Mouse (Mus musculus) T-cell, adult 2 months (primary cell): Measurements from ENCODE around the gene Hist1h2ab.
A peak's percentile ranks its signal among the peaks of the same experiment; 100 is the strongest.

Source experiments
- DNase-seq: peaks from one replicate; pipeline ENCODE4 v3.0.0; 2022; ENCODE audit warnings: low spot score

The Hist1h2ab gene

DNA sequence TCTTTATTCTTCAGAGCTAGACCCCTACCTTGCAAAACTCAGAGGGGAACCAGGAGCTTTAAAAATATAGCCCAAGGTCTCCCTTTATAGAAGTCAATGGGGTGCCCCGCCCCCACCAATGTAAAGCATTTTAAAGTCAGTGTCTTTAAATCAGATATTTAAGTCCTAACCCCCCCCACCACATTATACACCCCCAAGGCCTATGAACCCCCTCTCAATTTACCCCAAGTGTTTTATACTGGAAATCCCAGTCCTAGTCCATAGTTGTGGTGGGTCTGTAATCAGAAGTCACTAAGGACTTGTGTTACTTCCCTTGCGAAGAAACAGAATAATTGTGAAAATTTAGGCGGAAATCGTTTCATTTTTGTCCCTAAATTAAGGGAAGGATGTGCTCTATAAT lies 12.9 kb upstream of the Hist1h2ab start:
- DNase-seq: no peak

GRCm38 (mm10) chr13:23738677-23739068 lies 12.3 kb upstream of the Hist1h2ab start, which contains the start of gene Hist1h1c:
Gene Hist1h1c (plus strand): TSS chr13:23738808.
- peak; percentile 92 for DNase-seq

GRCm38 (mm10) chr13:23739069-23739921 lies 11.6 kb upstream of the Hist1h2ab start:
- DNase-seq: peak; percentile 93

DNA sequence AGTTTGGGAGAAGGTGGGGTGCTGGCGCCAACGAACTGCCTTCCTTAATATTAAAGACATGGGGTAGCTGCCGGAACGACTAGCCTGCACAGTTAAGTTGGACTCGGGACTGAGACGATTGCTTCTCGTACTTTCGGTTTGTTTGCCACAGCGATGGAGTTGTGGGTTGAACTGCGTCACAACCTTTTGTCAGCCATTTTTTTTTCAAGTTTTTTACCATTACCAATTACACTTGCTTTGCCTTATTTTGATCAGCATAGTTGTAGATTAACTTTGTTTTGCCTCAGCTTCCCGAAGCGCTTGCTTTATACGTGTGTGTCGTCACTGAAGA lies 11.0 kb upstream of the Hist1h2ab start:
- no peak for DNase-seq

DNA sequence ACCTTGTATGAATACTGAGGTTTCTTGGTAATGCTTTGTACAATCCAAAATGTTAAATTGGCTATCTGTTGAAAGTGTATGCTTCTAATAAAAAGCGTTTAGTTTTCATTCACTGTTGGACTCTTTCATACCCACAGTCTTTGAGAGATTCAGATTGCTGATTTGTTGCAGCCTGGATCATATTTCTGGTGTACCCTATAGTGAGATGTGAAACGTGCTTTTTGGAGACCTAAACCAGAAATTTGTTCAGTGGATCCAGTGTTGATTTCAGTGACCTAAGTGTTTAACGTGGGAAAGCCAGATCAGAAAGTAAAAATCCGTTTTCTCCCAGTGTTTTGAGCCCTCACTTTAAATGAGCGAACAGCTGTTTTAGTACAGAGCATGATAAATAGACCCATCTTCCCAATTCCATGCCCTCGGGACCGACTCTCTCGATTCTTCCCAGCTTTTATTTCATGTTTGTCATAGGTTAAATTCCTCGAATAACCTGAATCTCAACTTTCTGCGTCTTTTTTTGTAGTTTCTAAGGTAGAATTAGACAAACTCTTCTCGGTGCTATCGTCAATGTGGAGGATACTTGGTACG lies 10.6 kb upstream of the Hist1h2ab start:
- DNase-seq: no peak

DNA sequence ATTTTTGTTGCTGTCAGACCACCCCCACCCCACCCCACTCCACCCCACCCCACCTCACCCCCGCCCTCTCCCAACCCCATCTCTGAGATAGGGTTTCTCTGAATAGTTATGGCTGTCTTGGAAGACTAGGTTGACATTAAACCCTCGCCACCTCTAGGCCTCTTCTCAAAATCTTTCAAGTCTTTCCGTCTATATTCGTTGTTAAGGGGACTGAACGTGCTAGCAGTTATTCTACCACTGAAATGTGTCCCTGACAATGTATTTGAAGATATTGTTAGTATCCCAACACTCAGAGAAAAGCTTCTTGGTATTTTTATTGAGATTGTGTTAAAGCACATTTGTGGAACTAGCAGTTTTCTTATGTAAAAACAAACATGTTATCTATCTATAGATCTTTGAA lies 10.0 kb upstream of the Hist1h2ab start:
- DNase-seq: no peak

DNA sequence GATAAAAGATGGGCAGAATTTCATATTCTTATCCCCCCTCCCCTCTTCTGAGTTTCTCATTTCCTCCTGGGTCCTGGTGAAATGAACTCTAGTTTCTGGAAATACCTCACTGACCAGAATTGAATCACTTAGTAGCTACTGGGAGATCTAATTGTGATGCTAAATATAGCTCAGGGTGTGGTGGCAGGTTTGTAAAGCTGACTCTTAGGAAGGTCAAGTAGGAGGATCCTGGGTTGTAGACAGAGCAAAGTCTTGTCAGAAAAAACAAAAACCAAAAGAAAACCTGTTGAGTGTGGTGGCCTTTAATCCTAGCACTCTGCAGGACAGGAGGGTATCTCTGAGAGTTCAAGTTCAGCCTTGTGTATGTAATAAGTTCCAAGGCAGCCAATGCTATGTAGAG lies 8.9 kb upstream of the Hist1h2ab start:
- DNase-seq: no peak

GRCm38 (mm10) chr13:23743215-23743614 lies 7.7 kb upstream of the Hist1h2ab start:
- no peak for DNase-seq

DNA sequence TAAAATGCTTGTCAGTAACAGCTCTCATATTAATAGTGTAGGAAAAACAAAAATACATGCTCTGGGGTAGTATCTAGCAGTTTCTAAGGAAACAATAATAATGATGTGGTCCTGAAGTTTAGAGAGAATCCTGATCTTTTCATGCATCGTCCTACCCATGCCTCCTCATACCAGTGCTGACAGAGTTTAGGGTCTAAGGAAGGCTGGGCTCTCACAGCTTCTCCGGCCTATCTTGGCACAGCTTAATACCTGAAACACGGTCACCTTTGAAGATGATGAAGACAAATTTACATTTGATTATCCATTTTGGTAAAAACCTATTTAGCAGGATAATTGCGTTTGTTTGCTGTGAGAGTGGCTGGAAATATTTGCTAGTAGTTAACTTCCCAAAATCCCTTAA lies 7.0 kb upstream of the Hist1h2ab start:
- DNase-seq: no peak

DNA sequence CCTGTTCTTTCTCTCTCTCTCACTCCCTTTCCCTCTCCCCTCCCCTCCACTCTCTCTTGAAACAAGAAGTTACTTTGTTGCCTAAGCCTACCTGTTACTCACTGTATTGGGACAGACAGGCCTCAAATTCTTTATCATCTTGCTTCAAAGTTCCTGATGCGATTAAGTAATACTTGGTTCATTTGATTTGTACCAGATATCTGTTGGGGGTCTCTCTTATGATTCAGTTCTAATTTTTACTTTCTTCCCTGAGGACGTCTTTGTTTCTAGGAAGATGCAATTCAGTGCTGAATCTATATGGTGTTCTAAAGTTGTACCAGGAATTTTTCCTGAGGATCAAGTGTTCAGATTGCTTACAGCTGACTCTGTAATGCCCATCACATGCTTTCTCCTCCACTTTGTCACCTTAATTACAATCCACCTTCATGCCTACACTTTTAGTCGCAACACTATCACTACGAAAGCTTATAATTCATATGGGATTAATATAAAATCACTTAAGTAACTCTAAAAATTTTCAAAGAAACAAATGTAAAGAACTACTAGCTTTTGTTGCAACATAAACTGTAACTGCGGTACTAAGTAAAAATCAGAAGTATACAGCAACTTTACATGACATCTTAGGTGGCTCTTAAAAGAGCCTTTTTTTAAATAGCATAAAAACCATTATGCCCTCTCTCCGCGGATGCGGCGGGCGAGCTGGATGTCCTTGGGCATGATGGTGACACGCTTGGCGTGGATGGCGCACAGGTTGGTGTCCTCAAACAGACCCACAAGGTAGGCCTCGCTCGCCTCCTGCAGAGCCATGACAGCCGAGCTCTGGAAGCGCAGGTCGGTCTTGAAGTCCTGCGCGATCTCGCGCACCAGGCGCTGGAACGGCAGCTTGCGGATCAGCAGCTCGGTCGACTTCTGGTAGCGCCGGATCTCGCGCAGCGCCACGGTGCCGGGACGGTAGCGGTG lies 6.2 kb upstream of the Hist1h2ab start:
- no peak for DNase-seq

GRCm38 (mm10) chr13:23745381-23746161 lies 5.4 kb upstream of the Hist1h2ab start, which contains the start of gene Hist1h3c:
Gene Hist1h3c (minus strand): TSS chr13:23745602.
- DNase-seq: peak; percentile 75

DNA sequence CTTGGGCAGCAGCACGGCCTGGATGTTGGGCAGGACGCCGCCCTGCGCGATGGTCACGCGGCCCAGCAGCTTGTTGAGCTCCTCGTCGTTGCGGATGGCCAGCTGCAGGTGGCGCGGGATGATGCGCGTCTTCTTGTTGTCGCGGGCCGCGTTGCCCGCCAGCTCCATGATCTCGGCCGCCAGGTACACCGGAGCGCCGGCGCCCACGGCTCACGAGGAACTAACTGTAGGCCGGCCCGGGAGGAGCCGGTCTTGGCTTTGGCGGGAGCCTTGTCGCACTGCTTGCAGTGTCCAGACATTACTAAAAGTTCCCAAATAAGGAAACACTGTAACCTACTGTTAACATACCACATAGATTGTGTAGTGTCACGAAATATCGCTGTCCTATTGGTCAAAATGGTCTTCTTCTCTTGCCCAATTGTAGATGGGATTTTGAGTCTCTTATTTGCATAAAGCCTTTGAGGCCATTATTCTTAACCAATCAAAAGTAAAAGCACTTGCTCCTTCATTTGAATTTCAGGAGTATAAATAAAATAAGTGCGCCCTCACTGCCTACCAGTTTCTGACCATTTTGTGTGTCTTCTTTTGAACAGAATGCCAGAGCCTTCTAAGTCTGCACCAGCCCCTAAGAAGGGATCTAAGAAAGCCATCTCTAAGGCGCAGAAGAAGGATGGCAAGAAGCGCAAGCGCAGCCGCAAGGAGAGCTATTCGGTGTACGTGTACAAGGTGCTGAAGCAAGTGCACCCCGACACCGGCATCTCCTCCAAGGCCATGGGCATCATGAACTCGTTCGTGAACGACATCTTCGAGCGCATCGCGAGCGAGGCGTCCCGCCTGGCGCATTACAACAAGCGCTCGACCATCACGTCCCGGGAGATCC lies 4.5 kb upstream of the Hist1h2ab start, which contains the start of gene Hist1h2bb:
Hist1h2bb (plus strand) TSS at position 534 of the 880 bp plus-strand sequence.
- DNase-seq: peak; percentile 58

- no peak for DNase-seq
Observed at GRCm38 (mm10) chr13:23747081-23747891, 3.6 kb upstream of the Hist1h2ab start.

DNA sequence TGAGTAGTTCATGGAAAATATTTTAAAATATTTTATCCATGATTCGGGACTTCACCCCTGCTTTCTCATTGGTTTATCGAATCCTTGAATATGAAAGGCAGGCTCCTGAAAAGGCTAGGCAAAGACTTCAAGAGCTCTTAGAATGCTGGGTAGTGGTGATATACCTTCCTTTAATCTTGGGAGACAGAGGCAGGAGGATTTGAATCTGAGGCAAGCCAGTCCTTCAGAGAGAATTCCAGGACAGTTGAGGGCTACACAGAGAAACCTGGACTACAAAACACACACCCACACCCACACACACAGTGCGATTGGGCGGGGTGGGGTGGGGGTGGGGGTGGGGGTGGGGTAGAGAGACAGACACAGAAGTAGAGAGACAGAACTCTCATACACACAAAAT lies 3.0 kb upstream of the Hist1h2ab start:
- no peak for DNase-seq

DNA sequence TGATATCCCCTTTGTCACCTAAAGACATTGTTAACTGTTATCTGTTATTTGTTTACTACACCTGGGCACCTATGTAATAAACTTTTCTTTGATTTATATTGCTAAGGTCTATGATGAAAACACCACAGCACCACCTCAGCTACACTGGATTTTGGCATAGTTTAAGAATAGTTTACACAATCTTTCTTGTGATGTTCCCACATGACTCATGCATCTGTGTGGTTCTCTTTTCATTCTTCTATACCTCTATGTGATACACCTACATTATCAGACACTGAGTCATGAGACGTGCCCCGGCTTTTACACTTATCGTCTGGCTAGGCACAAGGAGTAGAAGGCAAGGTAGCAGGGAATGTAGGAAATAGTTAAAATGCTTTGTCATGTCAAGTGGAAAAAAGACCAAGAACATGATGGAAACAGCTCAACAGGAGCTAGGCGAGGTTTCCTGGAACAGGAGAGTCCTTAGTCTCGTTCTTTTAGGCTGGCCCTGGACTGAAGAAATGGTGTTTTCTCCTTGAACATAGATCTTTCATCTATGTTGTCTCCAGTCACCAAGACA lies 1.3 kb upstream of the Hist1h2ab start:
- no peak for DNase-seq

GRCm38 (mm10) chr13:23751478-23751956 lies 591 bp downstream of the Hist1h2ab start:
- peak; percentile 1 for DNase-seq

DNA sequence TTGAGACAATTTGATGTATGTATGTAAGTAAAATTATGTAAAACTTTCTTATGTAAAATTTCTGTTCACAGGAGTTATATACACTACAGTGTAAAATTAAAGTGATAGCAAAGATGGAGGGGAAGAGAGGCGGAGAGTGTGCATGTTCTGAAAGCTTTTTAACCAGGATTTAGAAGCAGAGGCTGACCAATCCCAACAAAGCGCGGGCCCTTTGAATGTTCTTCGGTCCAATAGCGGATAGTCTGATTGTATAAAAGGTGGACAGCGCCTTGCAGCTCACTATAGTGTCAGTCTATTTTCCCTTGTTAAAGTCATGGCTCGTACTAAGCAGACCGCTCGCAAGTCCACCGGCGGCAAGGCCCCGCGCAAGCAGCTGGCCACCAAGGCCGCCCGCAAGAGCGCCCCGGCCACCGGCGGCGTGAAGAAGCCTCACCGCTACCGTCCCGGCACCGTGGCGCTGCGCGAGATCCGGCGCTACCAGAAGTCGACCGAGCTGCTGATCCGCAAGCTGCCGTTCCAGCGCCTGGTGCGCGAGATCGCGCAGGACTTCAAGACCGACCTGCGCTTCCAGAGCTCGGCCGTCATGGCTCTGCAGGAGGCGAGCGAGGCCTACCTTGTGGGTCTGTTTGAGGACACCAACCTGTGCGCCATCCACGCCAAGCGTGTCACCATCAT lies 1.3 kb downstream of the Hist1h2ab start, which contains the start of gene Hist1h3b:
Hist1h3b (plus strand) TSS at position 201 of the 675 bp plus-strand sequence.
- DNase-seq: peak; percentile 57

DNA sequence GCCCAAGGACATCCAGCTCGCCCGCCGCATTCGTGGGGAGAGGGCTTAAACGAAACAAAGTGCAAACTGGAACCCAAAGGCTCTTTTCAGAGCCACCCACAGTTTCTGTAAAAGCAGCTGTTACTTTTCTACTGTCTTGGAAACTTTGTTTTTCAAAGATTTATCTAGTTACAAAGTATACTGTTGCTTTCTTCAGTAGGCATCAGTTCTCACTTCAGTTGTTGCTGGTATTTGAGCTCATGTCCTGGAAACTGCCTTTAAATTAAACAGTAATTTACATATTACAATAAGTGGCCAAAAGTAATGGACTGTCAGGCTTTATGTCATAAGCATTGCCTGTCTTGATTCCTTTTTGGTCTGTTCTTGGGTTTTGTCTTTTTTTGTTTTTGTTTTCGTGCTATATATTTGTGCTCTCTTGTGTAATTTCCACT lies 1.8 kb downstream of the Hist1h2ab start:
- DNase-seq: no peak
